Mouse (Mus musculus) left cerebral cortex, adult 11 months (tissue): ENCODE measurements around the gene Mtmr3.
"Not testable (repeated sequence)": the region's sequence is repeated elsewhere in the genome, so short reads cannot be mapped to it uniquely, and the experiment has no call there.

Experiments used
- DNase-seq: peaks from one replicate; pipeline ENCODE4 v3.0.0; 2022; ENCODE audit warnings: low spot score

The Mtmr3 gene

DNA sequence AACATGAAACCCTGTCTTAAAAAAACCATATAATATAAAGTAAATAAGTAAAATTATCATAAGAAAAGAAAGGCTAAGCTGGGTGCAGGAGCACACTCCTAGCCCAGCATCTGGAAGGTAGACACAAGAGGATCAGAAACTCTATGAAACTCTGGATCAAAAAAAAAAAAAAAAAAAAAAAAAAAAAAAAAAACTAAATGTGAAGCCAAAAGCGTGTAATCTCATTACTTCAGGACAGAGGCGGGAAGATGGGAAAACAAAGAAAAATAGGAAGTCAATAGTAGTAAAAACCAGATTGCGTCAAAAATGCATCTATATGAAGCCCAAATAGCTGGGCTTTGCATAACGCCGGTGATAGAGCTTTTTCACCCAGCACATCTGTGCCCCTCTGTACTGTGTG lies 7.2 kb upstream of the Mtmr3 start:
- no peak for DNase-seq

- DNase-seq = no peak
These were observed 5.3 kb upstream of the Mtmr3 start for GRCm38 (mm10) chr11:4599916-4600315.

- no peak for DNase-seq
These were observed 3.7 kb upstream of the Mtmr3 start for GRCm38 (mm10) chr11:4598411-4598810.

DNA sequence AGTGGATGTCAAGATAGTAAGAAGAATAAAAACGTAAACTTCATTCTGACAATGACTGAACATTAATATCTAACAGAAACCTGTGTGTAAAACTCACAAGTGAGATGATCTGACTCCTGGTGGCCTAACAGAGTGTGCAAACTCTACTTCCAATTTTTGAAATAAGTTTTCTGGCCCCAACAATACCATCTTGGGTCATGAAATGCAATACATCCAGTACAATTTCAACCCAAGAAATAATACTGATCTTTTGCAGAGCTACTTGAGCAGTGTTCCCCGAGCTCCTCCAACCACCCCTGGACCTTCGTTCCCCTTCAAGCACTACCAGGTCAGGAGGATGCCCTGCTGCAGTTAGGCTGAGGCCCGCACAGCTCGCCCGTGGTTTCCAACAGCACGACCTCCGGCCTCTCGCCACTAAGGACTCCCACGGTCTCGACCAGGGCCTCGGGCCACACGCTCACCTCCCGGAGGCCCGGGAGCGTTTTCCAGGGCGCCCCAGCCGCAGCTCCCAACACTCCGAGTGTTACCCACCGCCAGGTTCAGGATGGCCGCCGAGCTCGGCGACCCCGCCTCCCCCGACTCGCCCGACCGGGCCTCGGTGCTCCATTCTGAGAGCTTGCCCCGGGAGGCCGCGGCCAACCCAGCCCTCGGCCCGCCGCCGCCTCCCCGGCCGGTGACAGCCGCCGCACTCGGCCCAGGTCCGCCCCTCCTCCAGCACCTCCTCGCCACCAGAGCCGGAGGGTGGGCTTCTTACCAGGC lies 635 bp downstream of the Mtmr3 start:
- no peak for DNase-seq

GRCm38 (mm10) chr11:4593491-4593848 lies 1.2 kb downstream of the Mtmr3 start:
- no peak for DNase-seq

- no peak for DNase-seq
These were observed 2.9 kb downstream of the Mtmr3 start for GRCm38 (mm10) chr11:4591811-4592210.

GRCm38 (mm10) chr11:4578682-4579081 lies 16.0 kb downstream of the Mtmr3 start:
- no peak for DNase-seq

DNA sequence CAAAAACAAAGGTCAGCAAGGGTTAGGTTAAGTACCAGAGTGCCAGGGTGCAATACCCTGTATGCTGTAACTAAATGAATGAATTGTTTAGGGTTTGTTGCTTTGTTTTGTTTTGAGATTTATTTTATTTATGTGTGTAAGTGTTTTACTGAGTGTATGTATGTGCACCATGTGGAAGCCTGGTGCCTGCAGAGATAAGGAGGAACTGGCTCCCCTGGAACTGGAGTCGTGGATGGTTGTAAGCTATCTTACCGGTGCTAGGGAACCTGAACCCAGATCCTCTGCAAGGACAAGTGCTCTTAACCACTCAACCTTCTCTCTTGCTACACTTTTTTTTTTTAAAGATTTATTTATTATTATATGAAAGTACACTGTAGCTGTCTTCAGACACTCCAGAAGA lies 17.6 kb downstream of the Mtmr3 start:
- no peak for DNase-seq

DNA sequence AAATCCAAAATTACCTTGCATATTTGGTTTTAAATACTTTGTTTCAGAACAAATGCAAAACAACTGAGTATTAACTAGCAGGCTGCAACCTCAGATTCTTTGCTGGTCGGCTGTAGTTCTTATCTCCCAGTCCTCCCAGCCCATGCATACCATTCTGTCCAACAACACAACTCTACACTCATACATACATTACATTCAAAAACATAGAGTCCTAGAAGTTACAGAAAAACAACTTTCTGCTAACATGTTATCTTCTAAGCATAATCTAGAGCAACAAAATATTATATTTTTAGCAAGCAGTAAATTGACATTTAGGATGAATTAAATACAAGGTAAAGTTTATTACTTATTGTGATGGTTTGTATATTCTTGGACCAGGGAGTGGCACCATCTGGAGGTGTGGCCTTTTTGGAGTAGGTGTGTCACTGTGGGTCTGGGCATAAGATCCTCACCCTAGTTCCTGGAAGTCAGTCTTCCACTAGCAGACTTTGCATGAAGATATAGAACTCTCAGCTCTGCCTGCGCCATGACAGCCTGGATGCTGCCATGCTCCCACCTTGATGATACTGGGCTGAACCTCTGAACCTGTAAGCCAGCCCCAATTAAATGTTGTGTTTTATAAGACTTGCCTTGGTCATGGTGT lies 18.5 kb downstream of the Mtmr3 start:
- not testable (repeated sequence) for DNase-seq

- no peak for DNase-seq
These were observed 23.2 kb downstream of the Mtmr3 start for GRCm38 (mm10) chr11:4571491-4571901.

DNA sequence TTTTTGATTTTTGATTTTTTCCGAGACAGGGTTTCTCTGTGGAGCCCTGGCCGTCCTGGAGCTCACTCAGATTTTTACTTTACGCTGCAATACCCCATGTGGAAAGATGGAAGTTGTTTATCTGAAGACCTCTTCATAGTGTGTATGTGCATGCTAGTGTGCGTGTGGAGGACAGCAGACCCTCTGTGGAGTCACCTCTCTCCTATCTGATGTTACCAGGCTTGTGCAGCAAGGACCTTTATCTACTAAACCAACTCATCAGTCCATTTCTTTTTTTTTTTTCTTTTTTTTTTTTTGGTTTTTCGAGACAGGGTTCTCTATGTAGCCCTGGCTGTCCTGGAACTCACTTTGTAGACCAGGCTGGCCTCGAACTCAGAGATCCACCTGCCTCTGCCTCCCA lies 28.3 kb downstream of the Mtmr3 start:
- DNase-seq = no peak

DNA sequence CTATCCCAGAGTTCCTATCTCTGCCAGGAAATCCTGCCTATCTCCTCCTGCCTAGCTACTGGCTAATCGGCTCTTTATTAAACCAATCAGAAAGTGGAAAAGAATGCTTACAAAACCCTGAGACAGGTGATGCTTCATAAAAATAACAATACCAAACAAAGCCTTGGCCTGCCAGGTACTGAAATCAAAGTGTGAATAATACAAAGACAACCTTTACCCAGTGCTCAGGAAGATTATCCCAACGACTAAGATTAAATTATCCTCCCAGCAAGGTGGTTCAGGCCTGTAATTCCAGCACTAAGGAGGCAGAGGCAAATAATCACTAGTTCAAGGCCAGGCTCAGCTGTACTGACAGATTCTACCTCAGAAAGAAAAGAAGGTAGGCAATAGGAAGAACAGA lies 29.1 kb downstream of the Mtmr3 start:
- no peak for DNase-seq

GRCm38 (mm10) chr11:4553274-4554063 lies 41.2 kb downstream of the Mtmr3 start:
- no peak for DNase-seq

- DNase-seq = no peak
These were observed 47.1 kb downstream of the Mtmr3 start for GRCm38 (mm10) chr11:4547569-4547968.

GRCm38 (mm10) chr11:4545976-4546375 lies 48.7 kb downstream of the Mtmr3 start:
- no peak for DNase-seq

GRCm38 (mm10) chr11:4545401-4545800 lies 49.3 kb downstream of the Mtmr3 start:
- DNase-seq = no peak

- DNase-seq = not testable (repeated sequence)
These were observed 50.1 kb downstream of the Mtmr3 start for GRCm38 (mm10) chr11:4544627-4544921.

GRCm38 (mm10) chr11:4543746-4544626 lies 50.7 kb downstream of the Mtmr3 start:
- no peak for DNase-seq

GRCm38 (mm10) chr11:4543040-4543551 lies 51.6 kb downstream of the Mtmr3 start:
- no peak for DNase-seq

DNA sequence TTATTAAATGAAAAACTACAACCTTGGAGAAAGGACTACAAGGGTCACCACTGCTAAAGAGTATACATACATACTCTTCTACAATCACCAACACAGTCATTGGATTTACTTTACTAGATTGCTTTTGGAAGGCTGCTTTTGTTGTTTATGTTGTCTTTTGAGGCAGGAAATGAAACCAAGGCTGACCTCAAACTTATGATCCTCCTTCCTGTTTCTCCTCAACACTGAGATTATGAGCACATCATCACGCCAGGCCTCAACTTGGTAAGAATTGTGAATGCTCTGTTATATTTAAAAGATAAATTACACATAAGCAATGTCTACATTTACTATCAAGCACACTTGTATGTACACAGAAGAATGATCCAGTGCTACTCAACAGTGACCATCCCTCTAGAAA lies 58.0 kb downstream of the Mtmr3 start:
- DNase-seq = no peak

DNA sequence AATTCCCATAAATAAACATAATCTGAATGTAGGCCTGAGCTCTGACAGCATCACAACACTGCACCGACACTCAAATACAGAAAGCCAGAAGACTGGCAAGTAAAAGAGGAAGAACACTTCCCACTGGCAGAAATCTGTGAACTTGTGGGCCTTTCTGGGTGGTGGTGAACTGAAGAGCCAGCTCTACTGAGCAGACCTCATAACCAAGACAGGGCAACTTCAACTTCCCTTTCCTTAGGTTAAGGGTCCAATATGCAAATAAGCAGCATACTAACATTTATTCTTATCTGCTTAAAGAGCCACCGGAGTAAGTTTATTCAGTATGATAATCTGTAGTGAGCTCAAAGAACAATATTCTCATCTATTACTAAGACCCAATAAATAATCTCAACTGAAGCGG lies 67.5 kb downstream of the Mtmr3 start:
- DNase-seq = no peak

- no peak for DNase-seq
These were observed 72.5 kb downstream of the Mtmr3 start for GRCm38 (mm10) chr11:4522142-4522664.
